Mouse (Mus musculus): ENCODE measurements around the gene Gm10097. TPM values are rescaled to one million over a fixed set of nuclear protein-coding genes. Genes with fewer than 3 reads are reported as not detected.

Gm10097 gene
- 0.30 and 0.40 TPM in 2 replicates for polyA plus RNA-seq (2014; fragmentation: Nextera tagmentation; extraction: Ambion mirVana)

GRCm38 (mm10) chr10:5068676-5069265 lies at the start of gene Gm10097:
Gene Gm10097, plus strand, starts transcription at chr10:5069192.
- H3K27me3 ChIP-seq (replicated peaks; ENCODE audit: control insufficient read depth, insufficient read depth, low read length): no peaks in the 10 kb centered on the region
- DNase-seq (ENCODE audit: low spot score) (no peak), ATAC-seq (replicated peaks; ENCODE audit: low FRiP score, low TSS enrichment, low read depth) (no peak)
- H3K36me3 ChIP-seq (ENCODE audit: control insufficient read depth, insufficient read depth, low read length): peaks cover 18% of the 10 kb centered on the region; the same call in 1 of the 2 replicates
- no peak within 1 kb of the TSS for H3K27ac ChIP-seq (ENCODE audit: low read depth)
- WGBS: 85% methylated on average over 14 of the region's 14 CpGs
- no peak within 1 kb of the TSS for H3K4me3 ChIP-seq (ENCODE audit: low read depth, low read length)
- H3K9me3 ChIP-seq (ENCODE audit: control insufficient read depth, low read length): no peaks in the 10 kb centered on the region
- H3K4me1 ChIP-seq (replicated peaks; ENCODE audit: control insufficient read depth, insufficient read depth, low read length): no peaks in the 10 kb centered on the region
- H3K9ac ChIP-seq (ENCODE audit: low read length): no peak within 1 kb of the TSS
- no peak within 1 kb of the TSS for H3K4me2 ChIP-seq (ENCODE audit: low read length)

- Histone ChIP-seq H3K36me3 (ENCODE audit: control insufficient read depth, insufficient read depth, low read length) (peaks cover 7% of the 10 kb centered on the region), H3K4me1 (replicated peaks; ENCODE audit: control insufficient read depth, insufficient read depth, low read length) (no peaks in the 10 kb centered on the region), H3K27ac (ENCODE audit: low read depth) (no peak overlapping the region), H3K9ac (ENCODE audit: low read length) (no peak overlapping the region), H3K4me3 (ENCODE audit: low read depth, low read length) (no peak overlapping the region), H3K9me3 (ENCODE audit: control insufficient read depth, low read length) (no peaks in the 10 kb centered on the region), H3K27me3 (replicated peaks; ENCODE audit: control insufficient read depth, insufficient read depth, low read length) (no peaks in the 10 kb centered on the region), H3K4me2 (ENCODE audit: low read length) (no peak overlapping the region)
- DNase-seq (ENCODE audit: low spot score) (no peak), ATAC-seq (replicated peaks; ENCODE audit: low FRiP score, low TSS enrichment, low read depth) (no peak)
- 97% methylated on average over 4 of the region's 4 CpGs for WGBS
Observed at GRCm38 (mm10) chr10:5025906-5026305, 43.1 kb upstream of the Gm10097 start.

GRCm38 (mm10) chr10:5027208-5027607 lies 41.8 kb upstream of the Gm10097 start:
- H3K4me1 ChIP-seq (replicated peaks; ENCODE audit: control insufficient read depth, insufficient read depth, low read length): no peaks in the 10 kb centered on the region
- DNase-seq (ENCODE audit: low spot score) (no peak), ATAC-seq (replicated peaks; ENCODE audit: low FRiP score, low TSS enrichment, low read depth) (no peak)
- H3K36me3 ChIP-seq (ENCODE audit: control insufficient read depth, insufficient read depth, low read length): peaks cover 15% of the 10 kb centered on the region
- H3K9me3 ChIP-seq (ENCODE audit: control insufficient read depth, low read length): no peaks in the 10 kb centered on the region
- H3K27ac ChIP-seq (ENCODE audit: low read depth): no peak overlapping the region
- H3K4me2 ChIP-seq (ENCODE audit: low read length): no peak overlapping the region
- H3K9ac ChIP-seq (ENCODE audit: low read length): no peak overlapping the region
- H3K27me3 ChIP-seq (replicated peaks; ENCODE audit: control insufficient read depth, insufficient read depth, low read length): no peaks in the 10 kb centered on the region
- no peak overlapping the region for H3K4me3 ChIP-seq (ENCODE audit: low read depth, low read length)
- 85% methylated on average over 1 of the region's 1 CpGs for WGBS

GRCm38 (mm10) chr10:5028301-5028700 lies 40.7 kb upstream of the Gm10097 start:
- 89% methylated on average over 9 of the region's 9 CpGs for WGBS

GRCm38 (mm10) chr10:5029161-5029560 lies 39.8 kb upstream of the Gm10097 start:
- ATAC-seq (replicated peaks; ENCODE audit: low FRiP score, low TSS enrichment, low read depth) (no peak), DNase-seq (ENCODE audit: low spot score) (no peak)
- Histone ChIP-seq H3K9ac (ENCODE audit: low read length) (no peak overlapping the region), H3K4me2 (ENCODE audit: low read length) (no peak overlapping the region), H3K27me3 (replicated peaks; ENCODE audit: control insufficient read depth, insufficient read depth, low read length) (no peaks in the 10 kb centered on the region), H3K27ac (ENCODE audit: low read depth) (no peak overlapping the region), H3K4me1 (replicated peaks; ENCODE audit: control insufficient read depth, insufficient read depth, low read length) (no peaks in the 10 kb centered on the region), H3K36me3 (ENCODE audit: control insufficient read depth, insufficient read depth, low read length) (peaks cover 29% of the 10 kb centered on the region), H3K4me3 (ENCODE audit: low read depth, low read length) (no peak overlapping the region), H3K9me3 (ENCODE audit: control insufficient read depth, low read length) (no peaks in the 10 kb centered on the region)
- 74% methylated on average over 2 of the region's 2 CpGs for WGBS

More at GRCm38 (mm10) chr10:5028301-5028700, 40.7 kb upstream of the Gm10097 start:
- Histone ChIP-seq H3K27me3 (replicated peaks; ENCODE audit: control insufficient read depth, insufficient read depth, low read length) (no peaks in the 10 kb centered on the region), H3K4me1 (replicated peaks; ENCODE audit: control insufficient read depth, insufficient read depth, low read length) (no peaks in the 10 kb centered on the region), H3K27ac (ENCODE audit: low read depth) (no peak overlapping the region), H3K36me3 (ENCODE audit: control insufficient read depth, insufficient read depth, low read length) (peaks cover 26% of the 10 kb centered on the region), H3K4me2 (ENCODE audit: low read length) (no peak overlapping the region), H3K9ac (ENCODE audit: low read length) (no peak overlapping the region), H3K4me3 (ENCODE audit: low read depth, low read length) (no peak overlapping the region), H3K9me3 (ENCODE audit: control insufficient read depth, low read length) (no peaks in the 10 kb centered on the region)
- no peak for DNase-seq (ENCODE audit: low spot score)
- no peak for ATAC-seq (replicated peaks; ENCODE audit: low FRiP score, low TSS enrichment, low read depth)

- 91% methylated on average over 1 of the region's 1 CpGs for WGBS
Observed at GRCm38 (mm10) chr10:5029883-5030282, 39.1 kb upstream of the Gm10097 start.

GRCm38 (mm10) chr10:5032192-5033048 lies 36.6 kb upstream of the Gm10097 start:
- ATAC-seq (replicated peaks; ENCODE audit: low FRiP score, low TSS enrichment, low read depth): no peak
- Histone ChIP-seq H3K27ac (ENCODE audit: low read depth) (no peak overlapping the region), H3K27me3 (replicated peaks; ENCODE audit: control insufficient read depth, insufficient read depth, low read length) (no peaks in the 10 kb centered on the region), H3K36me3 (ENCODE audit: control insufficient read depth, insufficient read depth, low read length) (peaks cover 43% of the 10 kb centered on the region), H3K9me3 (ENCODE audit: control insufficient read depth, low read length) (no peaks in the 10 kb centered on the region), H3K4me2 (ENCODE audit: low read length) (no peak overlapping the region), H3K4me3 (ENCODE audit: low read depth, low read length) (no peak overlapping the region), H3K4me1 (replicated peaks; ENCODE audit: control insufficient read depth, insufficient read depth, low read length) (no peaks in the 10 kb centered on the region), H3K9ac (ENCODE audit: low read length) (no peak overlapping the region)
- 87% methylated on average over 15 of the region's 15 CpGs for WGBS
- DNase-seq (ENCODE audit: low spot score): no peak

More at GRCm38 (mm10) chr10:5029883-5030282, 39.1 kb upstream of the Gm10097 start:
- H3K36me3 ChIP-seq (ENCODE audit: control insufficient read depth, insufficient read depth, low read length): peaks cover 33% of the 10 kb centered on the region
- H3K27ac ChIP-seq (ENCODE audit: low read depth): no peak overlapping the region
- no peak overlapping the region for H3K4me2 ChIP-seq (ENCODE audit: low read length)
- H3K27me3 ChIP-seq (replicated peaks; ENCODE audit: control insufficient read depth, insufficient read depth, low read length): no peaks in the 10 kb centered on the region
- no peaks in the 10 kb centered on the region for H3K4me1 ChIP-seq (replicated peaks; ENCODE audit: control insufficient read depth, insufficient read depth, low read length)
- no peak overlapping the region for H3K9ac ChIP-seq (ENCODE audit: low read length)
- DNase-seq (ENCODE audit: low spot score) (no peak), ATAC-seq (replicated peaks; ENCODE audit: low FRiP score, low TSS enrichment, low read depth) (no peak)
- H3K9me3 ChIP-seq (ENCODE audit: control insufficient read depth, low read length): no peaks in the 10 kb centered on the region
- no peak overlapping the region for H3K4me3 ChIP-seq (ENCODE audit: low read depth, low read length)

- no peaks in the 10 kb centered on the region for H3K9me3 ChIP-seq (ENCODE audit: control insufficient read depth, low read length)
- H3K27me3 ChIP-seq (replicated peaks; ENCODE audit: control insufficient read depth, insufficient read depth, low read length): no peaks in the 10 kb centered on the region
- no peak overlapping the region for H3K4me3 ChIP-seq (ENCODE audit: low read depth, low read length)
- H3K4me2 ChIP-seq (ENCODE audit: low read length): no peak overlapping the region
- no peak overlapping the region for H3K27ac ChIP-seq (ENCODE audit: low read depth)
- no peak for ATAC-seq (replicated peaks; ENCODE audit: low FRiP score, low TSS enrichment, low read depth)
- WGBS: 73% methylated on average over 8 of the region's 8 CpGs
- no peak for DNase-seq (ENCODE audit: low spot score)
- H3K36me3 ChIP-seq (ENCODE audit: control insufficient read depth, insufficient read depth, low read length): peaks cover 54% of the 10 kb centered on the region
- H3K9ac ChIP-seq (ENCODE audit: low read length): no peak overlapping the region
- no peaks in the 10 kb centered on the region for H3K4me1 ChIP-seq (replicated peaks; ENCODE audit: control insufficient read depth, insufficient read depth, low read length)
Observed at GRCm38 (mm10) chr10:5041254-5041653, 27.7 kb upstream of the Gm10097 start.

All from intestine, embryonic 14.5 days (tissue).